17 mouse cellular contexts compared by ENCODE assay signal in genomic region chr2:167156118-167156715, GRCm38 (mm10). TPM values are rescaled to one million over a fixed set of nuclear protein-coding genes. Genes with fewer than 3 reads are reported as not detected.
DNase-seq lines count a peak whose midpoint lies in the region; ATAC-seq and TF ChIP-seq lines count a peak whose summit lies in the region.
"Had no signal": no experiment of that assay in that cellular context is flagged by ENCODE, and none has a peak within 500 bp of the region (broad histone marks: within the 10 kb centered on the region; RNA-seq: fewer than 3 reads in every experiment).

No protein-coding gene starts in this region.

- ATAC-seq in kidney, postnatal 0 days (replicated peaks; ENCODE audit: low FRiP score, low read depth) = no peak
- ATAC-seq in midbrain, postnatal 0 days (ENCODE audit: low FRiP score) = no peak
- no peak for ATAC-seq in kidney, embryonic 15.5 days (replicated peaks; ENCODE audit: low FRiP score)
- ATAC-seq: liver, embryonic 12.5 days had no signal

- H3K9ac ChIP-seq in kidney, postnatal 0 days (ENCODE audit: low read depth, low read length) = no peak overlapping the region
- peak overlapping the region; percentile 42; the same call in 1 of the 2 replicates for H3K9ac ChIP-seq in midbrain, postnatal 0 days (replicated peaks; ENCODE audit: low read length, poor library complexity, severe bottlenecking)
- no peak overlapping the region for H3K9ac ChIP-seq in kidney, embryonic 15.5 days
- H3K9ac ChIP-seq: liver, embryonic 12.5 days had no signal

- peak; percentile 2; the same call in 1 of the 2 replicates for TF ChIP-seq CTCF in kidney, postnatal 0 days (IDR thresholded peaks at IDR 0.05; ENCODE audit: low read depth)
- no peak for TF ChIP-seq CTCF in cortical plate, adult 2 months (IDR thresholded peaks at IDR 0.05; ENCODE audit: extremely low read depth, insufficient read depth, low read length)
- TF ChIP-seq CTCF in midbrain, postnatal 0 days (IDR thresholded peaks at IDR 0.05) = no peak

- no peak for TF ChIP-seq POLR2A in cortical plate, adult 2 months (IDR thresholded peaks at IDR 0.05; ENCODE audit: extremely low read depth, insufficient read depth, low read length)

- no peak overlapping the region for H3K4me2 ChIP-seq in kidney, postnatal 0 days (ENCODE audit: low read length)
- no peak overlapping the region for H3K4me2 ChIP-seq in midbrain, postnatal 0 days (ENCODE audit: low read depth, low read length, poor library complexity, severe bottlenecking)
- no peak overlapping the region for H3K4me2 ChIP-seq in kidney, embryonic 15.5 days
- H3K4me2 ChIP-seq: liver, embryonic 12.5 days had no signal

- 45% methylated on average over 9 of the region's 9 CpGs for WGBS in kidney, postnatal 0 days
- WGBS in midbrain, postnatal 0 days = 36% methylated on average over 9 of the region's 9 CpGs
- WGBS in kidney, embryonic 15.5 days = 43% methylated on average over 9 of the region's 9 CpGs

- H3K9me3 ChIP-seq in kidney, postnatal 0 days (replicated peaks; ENCODE audit: low read length) = no peaks in the 10 kb centered on the region
- H3K9me3 ChIP-seq in midbrain, postnatal 0 days (ENCODE audit: low read length) = no peaks in the 10 kb centered on the region
- H3K9me3 ChIP-seq in kidney, embryonic 15.5 days (replicated peaks) = no peaks in the 10 kb centered on the region
- H3K9me3 ChIP-seq: liver, embryonic 12.5 days had no signal

- H3K27ac ChIP-seq in kidney, postnatal 0 days = no peak overlapping the region
- H3K27ac ChIP-seq in cortical plate, adult 2 months (ENCODE audit: insufficient read depth, low read length) = peak overlapping the region; percentile 95
- no peak overlapping the region for H3K27ac ChIP-seq in midbrain, postnatal 0 days (ENCODE audit: low read depth, low read length)
- no peak overlapping the region for H3K27ac ChIP-seq in kidney, embryonic 15.5 days
- H3K27ac ChIP-seq: liver, embryonic 12.5 days; macrophage had no signal

- H3K4me1 ChIP-seq in kidney, postnatal 0 days (replicated peaks; ENCODE audit: insufficient read depth, low read length) = peaks cover 6% of the 10 kb centered on the region; the same call in 1 of the 2 replicates
- H3K4me1 ChIP-seq in cortical plate, adult 2 months (ENCODE audit: control insufficient read depth, insufficient read depth, low read length) = peaks cover 20% of the 10 kb centered on the region
- no peaks in the 10 kb centered on the region for H3K4me1 ChIP-seq in midbrain, postnatal 0 days (ENCODE audit: insufficient read depth, low read length)
- H3K4me1 ChIP-seq in kidney, embryonic 15.5 days = peaks cover 14% of the 10 kb centered on the region

- H3K4me3 ChIP-seq in kidney, postnatal 0 days (replicated peaks; ENCODE audit: low read depth, low read length) = no peak overlapping the region
- no peak overlapping the region for H3K4me3 ChIP-seq in cortical plate, adult 2 months (ENCODE audit: insufficient read depth, low read length)
- H3K4me3 ChIP-seq in midbrain, postnatal 0 days (ENCODE audit: low read depth, low read length) = no peak overlapping the region
- no peak overlapping the region for H3K4me3 ChIP-seq in kidney, embryonic 15.5 days (replicated peaks)
- H3K4me3 ChIP-seq: liver, embryonic 12.5 days; myocyte had no signal

- DNase-seq in kidney, postnatal 0 days (ENCODE audit: low spot score) = no peak
- DNase-seq in kidney, adult 9 months = no peak
- DNase-seq in ES-CJ7 (ENCODE audit: low read depth, low spot score) (peak; percentile 69), adipocyte (ENCODE audit: low spot score) (no peak)
- no peak for DNase-seq in midbrain, postnatal 0 days (ENCODE audit: low spot score)
- DNase-seq: adrenal gland, postnatal 36 days; cerebellum, adult 11 months; heart, adult 18-20 months; heart, postnatal 36 days; kidney, postnatal 25 days; spleen, adult 18-20 months; thymus, adult 18-20 months had no signal

- H3K36me3 ChIP-seq in kidney, postnatal 0 days (ENCODE audit: insufficient read depth, low read length) = no peaks in the 10 kb centered on the region
- no peaks in the 10 kb centered on the region; the same call in 1 of the 2 replicates for H3K36me3 ChIP-seq in midbrain, postnatal 0 days (ENCODE audit: insufficient read depth, low read length)
- H3K36me3 ChIP-seq in kidney, embryonic 15.5 days = 0 out of 2 replicates have a peak, but pooled peaks cover 3% of the 10 kb centered on the region
- H3K36me3 ChIP-seq: liver, embryonic 12.5 days had no signal

- no peaks in the 10 kb centered on the region for H3K27me3 ChIP-seq in kidney, postnatal 0 days (ENCODE audit: insufficient read depth, low read length)
- no peaks in the 10 kb centered on the region for H3K27me3 ChIP-seq in midbrain, postnatal 0 days (ENCODE audit: insufficient read depth, low read length)
- H3K27me3 ChIP-seq in kidney, embryonic 15.5 days = no peaks in the 10 kb centered on the region

RNA-seq across cellular contexts. Expression of gene Kcnb1, which starts 33.7 kb away (rescaled TPM):
- polyA plus RNA-seq in kidney, postnatal 0 days (2015; fragmentation: Nextera tagmentation; extraction: Ambion mirVana) = 1.3 and 1.4 TPM in 2 replicates
- polyA plus RNA-seq in cortical plate, adult 2 months (2012; rRNA removed) = 63.5 and 68.7 TPM in 2 replicates
- 29.8 and 30.0 TPM in 2 replicates for total RNA-seq in midbrain, postnatal 0 days (2014; rRNA removed)
- polyA plus RNA-seq in midbrain, postnatal 0 days (2015; fragmentation: Nextera tagmentation; extraction: Ambion mirVana) = 5.6 and 6.4 TPM in 2 replicates
- 0.95 and 1.9 TPM in 2 replicates for polyA plus RNA-seq in kidney, embryonic 15.5 days (2015; fragmentation: Nextera tagmentation; extraction: Ambion mirVana)
